Mouse (Mus musculus) liver, embryonic 11.5 days (tissue): ENCODE data around the gene Psma2. TPM values are rescaled to one million over a fixed set of nuclear protein-coding genes. Genes with fewer than 3 reads are reported as not detected.

Experiments used
- ATAC-seq: fragments of 200-750 bp; cut with Nextera tagmentation; replicated peaks from 2 replicates; pipeline ENCODE4 v1.8.0; 2017; ENCODE audit warnings: moderate number of reproducible peaks, mild to moderate bottlenecking, moderate TSS enrichment, moderate library complexity; ENCODE audit not compliant: low FRiP score
- DNase-seq: peaks from one replicate; pipeline ENCODE4 v3.0.0-alpha.2; 2017; ENCODE audit warnings: low spot score
- H3K27ac ChIP-seq: fragments of 300-500 bp; sonication (generic); 2 replicates; pipeline ENCODE4 v1.5.1; 2014; ENCODE audit warnings: mild to moderate bottlenecking, low read depth, low read length, control low read depth
- H3K27me3 ChIP-seq: fragments of 300-500 bp; sonication (generic); replicated peaks from 2 replicates; pipeline ENCODE4 v1.6.1; 2014; ENCODE audit warnings: low read length, mixed read lengths; ENCODE audit not compliant: control insufficient read depth, insufficient read depth
- H3K36me3 ChIP-seq: fragments of 300-500 bp; sonication (generic); 2 replicates; pipeline ENCODE4 v1.6.1; 2014; ENCODE audit warnings: mild to moderate bottlenecking, low read length, moderate library complexity, mixed read lengths; ENCODE audit not compliant: control insufficient read depth, insufficient read depth
- H3K4me1 ChIP-seq: fragments of 300-500 bp; sonication (generic); replicated peaks from 2 replicates; pipeline ENCODE4 v1.6.1; 2014; ENCODE audit warnings: low read length, mixed read lengths; ENCODE audit not compliant: control insufficient read depth, insufficient read depth
- H3K4me2 ChIP-seq: fragments of 300-500 bp; sonication (generic); 2 replicates; pipeline ENCODE4 v1.6.1; 2014; ENCODE audit warnings: mild to moderate bottlenecking, control low read depth, moderate library complexity
- H3K4me3 ChIP-seq: fragments of 300-500 bp; sonication (generic); 2 replicates; pipeline ENCODE4 v1.5.1; 2014; ENCODE audit warnings: low read depth, low read length, control low read depth
- H3K9ac ChIP-seq: fragments of 300-500 bp; sonication (generic); 2 replicates; pipeline ENCODE4 v1.6.1; 2014; ENCODE audit warnings: low read depth, low read length, control low read depth
- H3K9me3 ChIP-seq: fragments of 300-500 bp; sonication (generic); 2 replicates; pipeline ENCODE4 v1.6.1; 2016; ENCODE audit warnings: low read length, inconsistent platforms, mixed read lengths; ENCODE audit not compliant: control insufficient read depth
- WGBS: fragments of 180-500 bp; shearing (Covaris S2); extraction: QIAGEN DNeasy Blood & Tissue Kit; methylation state at CpG from one replicate; pipeline ENCODE4 v1.1.7; 2014; 5-methylcytosine and 5-hydroxymethylcytosine counted together
- polyA plus RNA-seq: library from polyadenylated mRNA; unstranded; fragments of >200 nt; fragmentation: Nextera tagmentation; extraction: Ambion mirVana; gene quantifications from 2 replicates; pipeline ENCODE4 v1.2.1, GENCODE M21; 2014

Psma2 gene
- polyA plus RNA-seq, 1 experiment from 2014 or later, result 231 TPM

- ATAC-seq (peak; percentile 97), DNase-seq (peak; percentile 91)
- Histone ChIP-seq H3K9ac (peak within 1 kb of the TSS; percentile 72), H3K4me2 (peak within 1 kb of the TSS; percentile 76), H3K27ac (no peak within 1 kb of the TSS), H3K27me3 (no peaks in the 10 kb centered on the region), H3K4me1 (no peaks in the 10 kb centered on the region), H3K9me3 (no peaks in the 10 kb centered on the region), H3K36me3 (peaks cover 9% of the 10 kb centered on the region; the same call in 1 of the 2 replicates), H3K4me3 (peak within 1 kb of the TSS; percentile 70)
- WGBS, result 2% methylated on average over 29 of the region's 29 CpGs
Measured at GRCm38 (mm10) chr13:14629726-14630641, 16.9 kb downstream of the Psma2 start, which contains the start of gene AW209491. Gene AW209491, plus strand, starts transcription at chr13:14630154.

- Histone ChIP-seq H3K9ac (no peak overlapping the region), H3K4me3 (no peak overlapping the region), H3K36me3 (peaks cover 11% of the 10 kb centered on the region), H3K27ac (no peak overlapping the region), H3K27me3 (no peaks in the 10 kb centered on the region), H3K9me3 (no peaks in the 10 kb centered on the region), H3K4me2 (no peak overlapping the region), H3K4me1 (no peaks in the 10 kb centered on the region)
- DNase-seq (no peak), ATAC-seq (no peak)
- 60% methylated on average over 1 of the region's 1 CpGs for WGBS
Measured at GRCm38 (mm10) chr13:14639998-14640397, 27.0 kb downstream of the Psma2 start.

- no peak for ATAC-seq
- Histone ChIP-seq H3K4me3 (no peak overlapping the region), H3K27me3 (no peaks in the 10 kb centered on the region), H3K9me3 (no peaks in the 10 kb centered on the region), H3K27ac (no peak overlapping the region), H3K4me1 (no peaks in the 10 kb centered on the region), H3K4me2 (no peak overlapping the region), H3K9ac (no peak overlapping the region), H3K36me3 (no peaks in the 10 kb centered on the region)
- WGBS, result 34% methylated on average over 1 of the region's 1 CpGs
- DNase-seq, result no peak
Measured at GRCm38 (mm10) chr13:14649301-14649700, 36.3 kb downstream of the Psma2 start.

GRCm38 (mm10) chr13:14667107-14667506 lies 54.1 kb downstream of the Psma2 start:
- Histone ChIP-seq H3K4me1 (no peaks in the 10 kb centered on the region), H3K27me3 (no peaks in the 10 kb centered on the region), H3K9me3 (no peaks in the 10 kb centered on the region), H3K9ac (no peak overlapping the region), H3K4me2 (no peak overlapping the region), H3K4me3 (no peak overlapping the region), H3K36me3 (no peaks in the 10 kb centered on the region), H3K27ac (no peak overlapping the region)
- WGBS, result 74% methylated on average over 4 of the region's 4 CpGs
- ATAC-seq (no peak), DNase-seq (no peak)

DNA sequence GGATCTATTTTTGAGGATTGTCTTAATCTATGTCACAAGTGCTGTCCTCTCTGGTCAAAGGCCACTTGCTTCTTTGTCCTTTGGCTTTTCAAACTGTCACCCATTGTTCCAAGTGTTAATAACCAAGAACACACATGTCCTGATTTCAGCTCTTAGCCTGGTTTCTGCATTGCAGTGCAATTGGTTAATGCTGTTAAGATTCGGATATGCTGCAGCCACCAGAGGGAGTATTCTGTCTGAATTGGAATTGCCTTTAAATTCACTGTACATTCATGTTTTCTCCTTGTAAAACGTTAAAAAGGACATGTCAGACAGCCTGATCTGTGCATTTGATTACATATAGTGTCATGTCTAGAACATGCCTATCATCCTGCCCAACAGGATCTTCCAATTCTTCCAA lies 57.3 kb downstream of the Psma2 start:
- Histone ChIP-seq H3K36me3 (no peaks in the 10 kb centered on the region), H3K9me3 (no peaks in the 10 kb centered on the region), H3K4me1 (no peaks in the 10 kb centered on the region), H3K27ac (no peak overlapping the region), H3K4me3 (no peak overlapping the region), H3K27me3 (no peaks in the 10 kb centered on the region), H3K4me2 (no peak overlapping the region), H3K9ac (no peak overlapping the region)
- 28% methylated on average over 2 of the region's 2 CpGs for WGBS
- ATAC-seq (no peak), DNase-seq (no peak)

DNA sequence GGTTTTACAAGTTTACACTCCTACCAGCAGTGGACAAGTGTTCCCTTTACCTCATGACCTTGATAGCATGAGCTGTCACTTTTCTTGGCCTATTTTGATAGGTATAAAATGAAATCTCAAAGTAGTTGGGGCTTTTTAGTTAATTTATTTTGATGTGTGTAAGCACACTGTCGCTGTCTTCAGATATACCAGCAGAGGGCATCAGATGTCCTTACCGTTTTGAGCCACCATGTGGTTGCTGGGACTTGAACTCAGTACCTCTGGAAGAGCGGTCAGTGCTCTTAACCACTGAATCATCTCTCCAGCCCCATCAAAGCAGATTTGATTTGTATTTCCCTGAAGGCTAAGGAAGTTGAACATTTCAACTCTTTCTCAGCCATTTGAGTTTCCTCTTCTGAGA lies 75.9 kb downstream of the Psma2 start:
- 56% methylated on average over 3 of the region's 3 CpGs for whole genome bisulfite sequencing
- no peaks in the 10 kb centered on the region for H3K27me3 ChIP-seq
- no peak overlapping the region for H3K9ac ChIP-seq
- DNase-seq (no peak), ATAC-seq (no peak)
- H3K4me1 ChIP-seq, result no peaks in the 10 kb centered on the region
- H3K4me3 ChIP-seq, result no peak overlapping the region
- no peak overlapping the region for H3K4me2 ChIP-seq
- no peaks in the 10 kb centered on the region for H3K9me3 ChIP-seq
- H3K36me3 ChIP-seq, result no peaks in the 10 kb centered on the region
- no peak overlapping the region for H3K27ac ChIP-seq

DNA sequence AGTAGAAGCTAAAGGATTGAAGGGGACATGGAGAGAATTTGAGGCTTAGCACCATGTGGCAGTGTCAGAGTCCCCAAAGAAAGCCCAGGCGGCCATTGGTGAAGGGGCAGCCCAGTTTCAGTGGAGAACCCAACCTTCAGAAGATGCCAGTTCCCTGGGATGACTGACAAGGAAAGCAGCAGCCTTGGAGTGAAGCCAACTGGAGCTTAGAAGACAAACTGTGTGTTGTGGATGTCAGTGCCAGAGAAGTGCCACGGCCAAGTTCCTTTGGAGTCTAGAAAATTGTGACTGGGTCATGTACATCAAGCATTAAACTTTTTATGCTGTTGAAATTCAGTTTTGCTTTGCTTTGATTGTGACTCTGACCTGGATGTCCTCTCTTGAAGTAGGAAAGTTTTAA lies 103.8 kb downstream of the Psma2 start:
- H3K4me1 ChIP-seq, result no peaks in the 10 kb centered on the region
- no peak overlapping the region for H3K4me3 ChIP-seq
- H3K9ac ChIP-seq, result no peak overlapping the region
- no peaks in the 10 kb centered on the region for H3K9me3 ChIP-seq
- H3K27ac ChIP-seq, result no peak overlapping the region
- H3K27me3 ChIP-seq, result no peaks in the 10 kb centered on the region
- DNase-seq (no peak), ATAC-seq (no peak)
- WGBS, result 69% methylated on average over 2 of the region's 2 CpGs
- H3K36me3 ChIP-seq, result no peaks in the 10 kb centered on the region
- no peak overlapping the region for H3K4me2 ChIP-seq

GRCm38 (mm10) chr13:14717755-14718154 lies 104.7 kb downstream of the Psma2 start:
- Histone ChIP-seq H3K9me3 (no peaks in the 10 kb centered on the region), H3K4me2 (no peak overlapping the region), H3K4me1 (no peaks in the 10 kb centered on the region), H3K9ac (no peak overlapping the region), H3K27me3 (no peaks in the 10 kb centered on the region), H3K4me3 (no peak overlapping the region), H3K36me3 (no peaks in the 10 kb centered on the region), H3K27ac (no peak overlapping the region)
- DNase-seq (no peak), ATAC-seq (no peak)
- 67% methylated on average over 3 of the region's 3 CpGs for WGBS
